Mouse (Mus musculus) cerebellum, adult 11-12 months (tissue): ENCODE measurements around the gene N4bp2l2.
A peak's percentile ranks its signal among the peaks of the same experiment; 100 is the strongest.

ENCODE experiments used
- DNase-seq: peaks from one replicate; pipeline ENCODE4 v3.0.0; 2022

The N4bp2l2 gene

GRCm38 (mm10) chr5:150595366-150596016 is 70.5 kb downstream of the N4bp2l2 start:
- DNase-seq: no peak

- no peak for DNase-seq
Measured at GRCm38 (mm10) chr5:150594649-150595339, 71.2 kb downstream of the N4bp2l2 start.

- DNase-seq: peak; percentile 73
Measured at GRCm38 (mm10) chr5:150593756-150594648, 72.0 kb downstream of the N4bp2l2 start.

GRCm38 (mm10) chr5:150592904-150593755 is 72.9 kb downstream of the N4bp2l2 start:
- peak; percentile 55 for DNase-seq

- peak; percentile 32 for DNase-seq
Measured at GRCm38 (mm10) chr5:150592186-150592903, 73.6 kb downstream of the N4bp2l2 start.

- DNase-seq: no peak
Measured at GRCm38 (mm10) chr5:150589945-150590344, 76.0 kb downstream of the N4bp2l2 start.

GRCm38 (mm10) chr5:150584337-150584729 is 81.7 kb downstream of the N4bp2l2 start:
- DNase-seq: no peak

GRCm38 (mm10) chr5:150583622-150584336 is 82.2 kb downstream of the N4bp2l2 start:
- DNase-seq: peak; percentile 35

- no peak for DNase-seq
Measured at GRCm38 (mm10) chr5:150583181-150583580, 82.8 kb downstream of the N4bp2l2 start.

- DNase-seq: no peak
Measured at GRCm38 (mm10) chr5:150581180-150581579, 84.8 kb downstream of the N4bp2l2 start.

GRCm38 (mm10) chr5:150578613-150579171 is 87.3 kb downstream of the N4bp2l2 start:
- no peak for DNase-seq

GRCm38 (mm10) chr5:150576832-150577231 is 89.2 kb downstream of the N4bp2l2 start:
- no peak for DNase-seq

- DNase-seq: no peak
Measured at GRCm38 (mm10) chr5:150574885-150575284, 91.1 kb downstream of the N4bp2l2 start.

GRCm38 (mm10) chr5:150574403-150574802 is 91.6 kb downstream of the N4bp2l2 start:
- no peak for DNase-seq

- DNase-seq: no peak
Measured at GRCm38 (mm10) chr5:150570496-150571219, 95.3 kb downstream of the N4bp2l2 start.

GRCm38 (mm10) chr5:150566971-150567370 is 99.0 kb downstream of the N4bp2l2 start:
- no peak for DNase-seq

GRCm38 (mm10) chr5:150566226-150566625 is 99.8 kb downstream of the N4bp2l2 start:
- no peak for DNase-seq

GRCm38 (mm10) chr5:150564426-150564825 is 101.6 kb downstream of the N4bp2l2 start:
- no peak for DNase-seq

GRCm38 (mm10) chr5:150561783-150562182 is 104.2 kb downstream of the N4bp2l2 start:
- no peak for DNase-seq

- DNase-seq: no peak
Measured at GRCm38 (mm10) chr5:150561376-150561775, 104.6 kb downstream of the N4bp2l2 start.
